Mouse (Mus musculus): Measurements from ENCODE around the gene Pik3cg.

DNA sequence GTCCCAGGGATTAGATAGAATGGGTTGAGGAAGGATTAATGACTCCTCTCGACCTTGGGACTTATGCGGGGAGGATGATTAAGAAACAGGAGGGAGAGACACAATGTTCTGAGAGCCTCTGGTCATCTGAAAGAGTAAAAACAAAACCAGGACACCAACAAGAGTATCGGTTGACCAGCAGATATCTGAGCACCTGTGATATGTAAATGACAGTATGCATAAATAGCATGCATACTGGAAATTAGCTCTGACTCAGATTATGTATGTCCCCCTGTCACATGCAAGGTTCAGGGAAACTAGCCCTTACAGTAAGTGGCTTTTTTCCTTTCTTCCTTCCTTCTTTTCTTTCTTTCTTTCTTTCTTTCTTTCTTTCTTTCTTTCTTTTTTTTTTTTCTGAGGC, 28.0 kb upstream of the Pik3cg start:
- TF ChIP-seq POLR2A (IDR thresholded peaks at IDR 0.05; ENCODE audit: extremely low read depth, insufficient read depth, low read length) (no peak), CTCF (IDR thresholded peaks at IDR 0.05; ENCODE audit: low read depth, low read length) (no peak)

Data from liver, adult 2 months (tissue).